Mouse (Mus musculus): ENCODE data around the gene Skap1. TPM values are rescaled to one million over a fixed set of nuclear protein-coding genes. Genes with fewer than 3 reads are reported as not detected.
A peak's percentile ranks its signal among the peaks of the same experiment; 100 is the strongest.

Gene Skap1
- polyA plus RNA-seq, 1 experiment from 2014 or later = 1.1 TPM

- Histone ChIP-seq H3K9ac (0 out of 2 replicates have a peak overlapping the region, but pooled peaks have one; percentile 47), H3K4me2 (no peak overlapping the region), H3K36me3 (peaks cover 5% of the 10 kb centered on the region; the same call in 1 of the 2 replicates), H3K4me1 (peaks cover 21% of the 10 kb centered on the region), H3K9me3 (no peaks in the 10 kb centered on the region), H3K27ac (replicated peaks) (no peak overlapping the region), H3K27me3 (replicated peaks) (no peaks in the 10 kb centered on the region), H3K4me3 (no peak overlapping the region)
- 35% methylated on average over 9 of the region's 9 CpGs for WGBS
- ATAC-seq (ENCODE audit: extremely low read depth, insufficient number of reproducible peaks, low FRiP score, low TSS enrichment) = no peak
Observed at GRCm38 (mm10) chr11:96786731-96787450, 322.5 kb downstream of the Skap1 start.

- peak within 1 kb of the TSS; percentile 89 for H3K4me3 ChIP-seq
- no peaks in the 10 kb centered on the region for H3K27me3 ChIP-seq (replicated peaks)
- peak; percentile 84 for ATAC-seq (ENCODE audit: extremely low read depth, insufficient number of reproducible peaks, low FRiP score, low TSS enrichment)
- peak within 1 kb of the TSS; percentile 96 for H3K4me2 ChIP-seq
- H3K4me1 ChIP-seq = peaks cover 44% of the 10 kb centered on the region
- under 1% methylated on average over 91 of the region's 93 CpGs for WGBS
- peaks cover 8% of the 10 kb centered on the region; the same call in 1 of the 2 replicates for H3K36me3 ChIP-seq
- H3K9me3 ChIP-seq = no peaks in the 10 kb centered on the region
- H3K9ac ChIP-seq = peak within 1 kb of the TSS; percentile 96
- peak within 1 kb of the TSS; percentile 98 for H3K27ac ChIP-seq (replicated peaks)
Observed at GRCm38 (mm10) chr11:96788871-96789795, 324.7 kb downstream of the Skap1 start, which contains the start of gene Cbx1. Gene Cbx1 (plus strand): TSS chr11:96789127.

GRCm38 (mm10) chr11:96789990-96790389, 325.6 kb downstream of the Skap1 start:
- Histone ChIP-seq H3K27ac (replicated peaks) (peak overlapping the region; percentile 98), H3K4me2 (peak overlapping the region; percentile 96), H3K4me3 (peak overlapping the region; percentile 89), H3K9ac (peak overlapping the region; percentile 96), H3K4me1 (peaks cover 46% of the 10 kb centered on the region), H3K36me3 (peaks cover 14% of the 10 kb centered on the region), H3K9me3 (no peaks in the 10 kb centered on the region), H3K27me3 (replicated peaks) (no peaks in the 10 kb centered on the region)
- no peak for ATAC-seq (ENCODE audit: extremely low read depth, insufficient number of reproducible peaks, low FRiP score, low TSS enrichment)
- WGBS = 5% methylated on average over 5 of the region's 5 CpGs

GRCm38 (mm10) chr11:96790681-96791080, 326.3 kb downstream of the Skap1 start:
- H3K9ac ChIP-seq = peak overlapping the region; percentile 96; the same call in 1 of the 2 replicates
- 10% methylated on average over 1 of the region's 1 CpGs for WGBS
- peaks cover 21% of the 10 kb centered on the region for H3K36me3 ChIP-seq

GRCm38 (mm10) chr11:96795491-96795890, 331.1 kb downstream of the Skap1 start:
- 90% methylated on average over 13 of the region's 13 CpGs for WGBS
- Histone ChIP-seq H3K9me3 (no peaks in the 10 kb centered on the region), H3K4me1 (peaks cover 39% of the 10 kb centered on the region), H3K4me3 (no peak overlapping the region), H3K36me3 (peaks cover 59% of the 10 kb centered on the region), H3K4me2 (no peak overlapping the region), H3K27ac (replicated peaks) (no peak overlapping the region), H3K27me3 (replicated peaks) (no peaks in the 10 kb centered on the region), H3K9ac (no peak overlapping the region)
- ATAC-seq (ENCODE audit: extremely low read depth, insufficient number of reproducible peaks, low FRiP score, low TSS enrichment) = no peak

More at GRCm38 (mm10) chr11:96790681-96791080, 326.3 kb downstream of the Skap1 start:
- Histone ChIP-seq H3K4me3 (peak overlapping the region; percentile 89), H3K27me3 (replicated peaks) (no peaks in the 10 kb centered on the region), H3K4me1 (peaks cover 46% of the 10 kb centered on the region), H3K9me3 (no peaks in the 10 kb centered on the region), H3K27ac (replicated peaks) (no peak overlapping the region), H3K4me2 (peak overlapping the region; percentile 96)
- ATAC-seq (ENCODE audit: extremely low read depth, insufficient number of reproducible peaks, low FRiP score, low TSS enrichment) = no peak

- H3K4me1 ChIP-seq = peaks cover 33% of the 10 kb centered on the region
- peaks cover 65% of the 10 kb centered on the region for H3K36me3 ChIP-seq
- no peak overlapping the region for H3K27ac ChIP-seq (replicated peaks)
- no peaks in the 10 kb centered on the region for H3K27me3 ChIP-seq (replicated peaks)
- no peak overlapping the region for H3K4me3 ChIP-seq
- no peak overlapping the region for H3K4me2 ChIP-seq
- ATAC-seq (ENCODE audit: extremely low read depth, insufficient number of reproducible peaks, low FRiP score, low TSS enrichment) = no peak
- 94% methylated on average over 2 of the region's 2 CpGs for WGBS
- H3K9ac ChIP-seq = no peak overlapping the region
- no peaks in the 10 kb centered on the region for H3K9me3 ChIP-seq
Observed at GRCm38 (mm10) chr11:96796081-96796480, 331.7 kb downstream of the Skap1 start.

GRCm38 (mm10) chr11:96796586-96796985, 332.2 kb downstream of the Skap1 start:
- Histone ChIP-seq H3K27ac (replicated peaks) (no peak overlapping the region), H3K9ac (no peak overlapping the region), H3K27me3 (replicated peaks) (no peaks in the 10 kb centered on the region), H3K9me3 (no peaks in the 10 kb centered on the region), H3K4me1 (peaks cover 28% of the 10 kb centered on the region), H3K36me3 (peaks cover 68% of the 10 kb centered on the region), H3K4me3 (no peak overlapping the region), H3K4me2 (no peak overlapping the region)
- WGBS = 74% methylated on average over 1 of the region's 1 CpGs
- ATAC-seq (ENCODE audit: extremely low read depth, insufficient number of reproducible peaks, low FRiP score, low TSS enrichment) = no peak

- Histone ChIP-seq H3K9ac (no peak overlapping the region), H3K4me2 (no peak overlapping the region), H3K4me1 (peaks cover under 1% of the 10 kb centered on the region; the same call in 1 of the 2 replicates), H3K9me3 (no peaks in the 10 kb centered on the region), H3K36me3 (peaks cover 89% of the 10 kb centered on the region), H3K4me3 (no peak overlapping the region), H3K27me3 (replicated peaks) (no peaks in the 10 kb centered on the region), H3K27ac (replicated peaks) (no peak overlapping the region)
- WGBS = 90% methylated on average over 2 of the region's 2 CpGs
- no peak for ATAC-seq (ENCODE audit: extremely low read depth, insufficient number of reproducible peaks, low FRiP score, low TSS enrichment)
Observed at GRCm38 (mm10) chr11:96799511-96799910, 335.1 kb downstream of the Skap1 start.

- no peak overlapping the region for H3K4me2 ChIP-seq
- no peak overlapping the region for H3K4me3 ChIP-seq
- no peaks in the 10 kb centered on the region for H3K9me3 ChIP-seq
- 93% methylated on average over 5 of the region's 5 CpGs for WGBS
- no peak overlapping the region for H3K9ac ChIP-seq
- no peaks in the 10 kb centered on the region; the same call in 1 of the 2 replicates for H3K4me1 ChIP-seq
- peaks cover 96% of the 10 kb centered on the region for H3K36me3 ChIP-seq
- H3K27ac ChIP-seq (replicated peaks) = no peak overlapping the region
- no peak for ATAC-seq (ENCODE audit: extremely low read depth, insufficient number of reproducible peaks, low FRiP score, low TSS enrichment)
- H3K27me3 ChIP-seq (replicated peaks) = no peaks in the 10 kb centered on the region
Observed at GRCm38 (mm10) chr11:96805606-96806005, 341.2 kb downstream of the Skap1 start.

- no peaks in the 10 kb centered on the region for H3K9me3 ChIP-seq
- no peak overlapping the region for H3K4me3 ChIP-seq
- no peaks in the 10 kb centered on the region for H3K27me3 ChIP-seq (replicated peaks)
- H3K27ac ChIP-seq (replicated peaks) = no peak overlapping the region
- H3K36me3 ChIP-seq = peaks cover 96% of the 10 kb centered on the region
- H3K4me2 ChIP-seq = no peak overlapping the region
- no peaks in the 10 kb centered on the region for H3K4me1 ChIP-seq
- WGBS = 50% methylated on average over 1 of the region's 1 CpGs
- ATAC-seq (ENCODE audit: extremely low read depth, insufficient number of reproducible peaks, low FRiP score, low TSS enrichment) = no peak
- H3K9ac ChIP-seq = no peak overlapping the region
Observed at GRCm38 (mm10) chr11:96808066-96808465, 343.7 kb downstream of the Skap1 start.

All from heart, embryonic 13.5 days (tissue).